ENCODE assay signal across 10 mouse cellular contexts in genomic region chr6:87075092-87075685, GRCm38 (mm10). TPM values are rescaled to one million over a fixed set of nuclear protein-coding genes. Genes with fewer than 3 reads are reported as not detected.
DNase-seq lines count a peak whose midpoint lies in the region; ATAC-seq lines count a peak whose summit lies in the region.
"Had no signal": no experiment of that assay in that cellular context is flagged by ENCODE, and none has a peak within 500 bp of the region (broad histone marks: within the 10 kb centered on the region; RNA-seq: fewer than 3 reads in every experiment).

No protein-coding gene starts in this region.

- H3K4me2 ChIP-seq in midbrain, embryonic 11.5 days, result no peak overlapping the region
- no peak overlapping the region for H3K4me2 ChIP-seq in midbrain, embryonic 16.5 days (ENCODE audit: low read length)
- no peak overlapping the region for H3K4me2 ChIP-seq in embryonic facial prominence, embryonic 14.5 days (ENCODE audit: low read depth, low read length)

- no peak overlapping the region for H3K4me3 ChIP-seq in midbrain, embryonic 11.5 days (ENCODE audit: low read depth, low read length)
- H3K4me3 ChIP-seq in midbrain, embryonic 16.5 days (ENCODE audit: low read depth, low read length), result no peak overlapping the region
- H3K4me3 ChIP-seq in embryonic facial prominence, embryonic 14.5 days (ENCODE audit: low read depth, low read length), result no peak overlapping the region

- 92% methylated on average over 2 of the region's 3 CpGs for WGBS in midbrain, embryonic 11.5 days
- 80% methylated on average over 3 of the region's 3 CpGs for WGBS in midbrain, embryonic 16.5 days
- 74% methylated on average over 3 of the region's 3 CpGs for WGBS in embryonic facial prominence, embryonic 14.5 days

- no peaks in the 10 kb centered on the region for H3K27me3 ChIP-seq in midbrain, embryonic 11.5 days (ENCODE audit: control insufficient read depth, insufficient read depth, low read length)
- H3K27me3 ChIP-seq in midbrain, embryonic 16.5 days (ENCODE audit: control insufficient read depth, insufficient read depth, low read depth, low read length), result no peaks in the 10 kb centered on the region
- no peaks in the 10 kb centered on the region for H3K27me3 ChIP-seq in embryonic facial prominence, embryonic 14.5 days (replicated peaks; ENCODE audit: control insufficient read depth, insufficient read depth, low read length)

- no peak overlapping the region for H3K9ac ChIP-seq in midbrain, embryonic 11.5 days (ENCODE audit: low read length)
- H3K9ac ChIP-seq in midbrain, embryonic 16.5 days (ENCODE audit: low read depth, low read length), result no peak overlapping the region
- H3K9ac ChIP-seq in embryonic facial prominence, embryonic 14.5 days (ENCODE audit: low read depth, low read length), result no peak overlapping the region

- no peaks in the 10 kb centered on the region for H3K9me3 ChIP-seq in midbrain, embryonic 11.5 days (ENCODE audit: control insufficient read depth, low read length)
- no peaks in the 10 kb centered on the region for H3K9me3 ChIP-seq in midbrain, embryonic 16.5 days (replicated peaks; ENCODE audit: control insufficient read depth, low read length, poor library complexity, severe bottlenecking)
- H3K9me3 ChIP-seq in embryonic facial prominence, embryonic 14.5 days (ENCODE audit: control insufficient read depth, low read length), result no peaks in the 10 kb centered on the region

- peak; percentile 31 for DNase-seq in midbrain, embryonic 11.5 days (ENCODE audit: low spot score, missing footprints)
- peak; percentile 80 for DNase-seq in embryonic facial prominence, embryonic 14.5 days (ENCODE audit: low spot score)
- peak; percentile 55 for DNase-seq in yolk sac, embryonic 10.5 days (ENCODE audit: low spot score)
- no peak for DNase-seq in urinary bladder, postnatal 10 days (ENCODE audit: low spot score)
- no peak for DNase-seq in embryo, embryonic 10.5 days (ENCODE audit: low spot score)

- no peak overlapping the region for H3K27ac ChIP-seq in midbrain, embryonic 11.5 days (ENCODE audit: low read depth, low read length)
- H3K27ac ChIP-seq in midbrain, embryonic 16.5 days (ENCODE audit: low read length), result no peak overlapping the region
- H3K27ac ChIP-seq in embryonic facial prominence, embryonic 14.5 days (replicated peaks; ENCODE audit: low read depth, low read length), result no peak overlapping the region

- ATAC-seq in midbrain, embryonic 11.5 days (ENCODE audit: low FRiP score), result no peak
- ATAC-seq in midbrain, embryonic 16.5 days, result no peak
- ATAC-seq in embryonic facial prominence, embryonic 14.5 days (ENCODE audit: low read depth), result peak; percentile 91
- ATAC-seq in megakaryocyte-erythroid progenitor cell, adult 5-6 weeks (replicated peaks; ENCODE audit: low FRiP score, low TSS enrichment, poor library complexity, severe bottlenecking), result peak; percentile 81
- ATAC-seq: hindbrain, embryonic 16.5 days had no signal

- no peaks in the 10 kb centered on the region for H3K4me1 ChIP-seq in midbrain, embryonic 11.5 days (ENCODE audit: control insufficient read depth, insufficient read depth, low read length)
- H3K4me1 ChIP-seq in midbrain, embryonic 16.5 days (ENCODE audit: control insufficient read depth, insufficient read depth, low read length), result no peaks in the 10 kb centered on the region
- H3K4me1 ChIP-seq in embryonic facial prominence, embryonic 14.5 days (ENCODE audit: control insufficient read depth, insufficient read depth, low read length), result no peaks in the 10 kb centered on the region

- H3K36me3 ChIP-seq in midbrain, embryonic 11.5 days (ENCODE audit: control insufficient read depth, insufficient read depth, low read length), result no peaks in the 10 kb centered on the region
- H3K36me3 ChIP-seq in midbrain, embryonic 16.5 days (ENCODE audit: control insufficient read depth, insufficient read depth, low read length), result peaks cover 31% of the 10 kb centered on the region
- H3K36me3 ChIP-seq in embryonic facial prominence, embryonic 14.5 days (ENCODE audit: control insufficient read depth, insufficient read depth, low read length), result peaks cover 84% of the 10 kb centered on the region

RNA-seq across cellular contexts. Expression of gene D6Ertd527e, which starts 29.4 kb away (rescaled TPM):
- 0.19 TPM in 1 of 2 replicates, not detected in the other for polyA plus RNA-seq in midbrain, embryonic 11.5 days (2014; fragmentation: Nextera tagmentation; extraction: Ambion mirVana)
- polyA plus RNA-seq in midbrain, embryonic 16.5 days (2015; fragmentation: Nextera tagmentation; extraction: Ambion mirVana), result 0.19 TPM in 1 of 2 replicates, not detected in the other
- 0.25 and 0.59 TPM in 2 replicates for polyA plus RNA-seq in embryonic facial prominence, embryonic 14.5 days (2014; fragmentation: Nextera tagmentation; extraction: Ambion mirVana)
- total RNA-seq in megakaryocyte-erythroid progenitor cell, adult 5-6 weeks (2014; fragmentation: Nextera tagmentation), result not detected in 2 replicates
- total RNA-seq in megakaryocyte-erythroid progenitor cell, adult 5-6 weeks (2017), result not detected in 2 replicates
- total RNA-seq: layer of hippocampus, adult 8-10 months; liver, adult 2 months had no signal
- polyA plus RNA-seq: liver, adult 2 months had no signal

RNA-seq across cellular contexts. Expression of gene Gfpt1, which starts 32.5 kb away (rescaled TPM):
- polyA plus RNA-seq in midbrain, embryonic 11.5 days (2014; fragmentation: Nextera tagmentation; extraction: Ambion mirVana), result 14.1 and 14.2 TPM in 2 replicates
- 28.4 and 30.0 TPM in 2 replicates for polyA plus RNA-seq in midbrain, embryonic 16.5 days (2015; fragmentation: Nextera tagmentation; extraction: Ambion mirVana)
- 22.7 and 23.3 TPM in 2 replicates for polyA plus RNA-seq in embryonic facial prominence, embryonic 14.5 days (2014; fragmentation: Nextera tagmentation; extraction: Ambion mirVana)
- total RNA-seq in megakaryocyte-erythroid progenitor cell, adult 5-6 weeks (2014; fragmentation: Nextera tagmentation), result 32.0 and 46.2 TPM in 2 replicates
- total RNA-seq in megakaryocyte-erythroid progenitor cell, adult 5-6 weeks (2017), result 34.4 and 40.3 TPM in 2 replicates

Comparison
In these comparisons a context has a peak if more than half of its experiments do, and no peak if none do; other contexts are left out.
1. ATAC-seq: peak in embryonic facial prominence, embryonic 14.5 days (single experiment) and megakaryocyte-erythroid progenitor cell, adult 5-6 weeks (single experiment); none in midbrain, embryonic 11.5 days (single experiment) and midbrain, embryonic 16.5 days (single experiment).
2. DNase-seq: peak in midbrain, embryonic 11.5 days (single experiment), embryonic facial prominence, embryonic 14.5 days (single experiment) and yolk sac, embryonic 10.5 days (single experiment); none in urinary bladder, postnatal 10 days (single experiment) and embryo, embryonic 10.5 days (single experiment).